Mouse (Mus musculus): ENCODE measurements around the gene Slamf9. TPM values are rescaled to one million over a fixed set of nuclear protein-coding genes. Genes with fewer than 3 reads are reported as not detected.

The Slamf9 gene
- total RNA-seq (2021): 1 to 10 TPM; 3.4 to 5.0 TPM
- long read RNA-seq, experiment 1, partial matches to known transcripts: 0 of 1 reads
- long read RNA-seq, experiment 1, other reads (novel, unspliced or antisense): 0 of 1 reads
- long read RNA-seq, experiment 2, partial matches to known transcripts: 1 of 3 reads
- long read RNA-seq, experiment 2, other reads (novel, unspliced or antisense): 0 of 3 reads

DNA sequence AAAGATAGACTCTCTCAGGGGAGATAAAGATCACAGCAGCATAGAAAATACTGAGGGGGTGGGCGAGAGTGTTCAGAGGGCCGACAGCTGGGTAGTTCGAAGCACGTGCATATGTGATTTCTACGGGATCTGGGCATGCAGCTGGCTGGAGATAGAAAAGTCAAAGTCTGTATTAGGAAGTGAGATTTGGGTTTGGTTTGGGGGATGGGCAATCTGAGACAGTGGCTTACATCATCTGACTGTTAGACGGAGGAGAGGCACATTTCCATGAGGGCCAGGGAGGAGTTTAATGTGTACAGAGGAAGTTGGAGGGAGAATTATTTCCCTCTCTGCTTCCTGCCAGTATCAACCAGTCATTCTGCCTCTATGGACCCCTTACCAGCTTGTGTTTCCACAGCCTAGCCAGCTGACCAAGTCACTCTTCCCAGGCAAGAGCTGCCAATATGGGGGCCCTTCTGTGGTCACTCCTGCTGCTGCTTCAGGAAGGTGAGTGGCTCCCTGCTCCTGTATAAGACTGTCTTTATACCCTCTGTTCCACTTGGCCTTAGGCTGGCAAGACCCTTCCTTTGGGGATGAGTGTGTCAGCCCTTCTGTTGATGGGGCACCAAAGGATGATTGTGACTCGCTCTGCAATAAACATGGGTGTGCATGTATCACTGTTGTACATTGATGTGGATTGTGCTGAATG lies at the start of gene Slamf9:
TSS of gene Slamf9 (plus strand) at position 305 of the 688 bp plus-strand sequence.
- DNase-seq (ENCODE audit: low spot score in 2 of 2): no peak

GRCm38 (mm10) chr1:172426419-172426818 lies 48.7 kb upstream of the Slamf9 start:
- DNase-seq (ENCODE audit: low spot score in 2 of 2): no peak

GRCm38 (mm10) chr1:172427841-172428240 lies 47.3 kb upstream of the Slamf9 start:
- no peak for DNase-seq (ENCODE audit: low spot score in 2 of 2)

DNA sequence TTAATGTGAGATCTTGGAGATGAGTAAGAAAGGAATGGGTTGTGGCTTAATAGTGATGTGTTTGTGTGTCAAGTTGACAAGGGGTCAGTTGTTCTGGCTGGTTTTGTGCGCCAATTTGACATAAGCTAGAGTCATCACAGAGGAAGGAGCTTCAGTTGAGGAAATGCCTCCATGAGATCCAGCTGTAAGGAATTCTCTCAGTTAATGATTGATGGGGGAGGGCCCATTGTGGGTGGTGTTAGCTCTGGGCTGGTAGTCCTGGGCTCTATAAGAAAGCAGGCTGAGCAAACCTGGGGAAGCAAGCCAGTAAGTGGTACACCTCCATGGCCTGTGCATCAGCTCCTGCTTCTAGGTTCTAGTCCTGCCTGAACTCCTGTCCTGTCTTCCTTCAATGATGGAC lies 46.5 kb upstream of the Slamf9 start:
- DNase-seq (ENCODE audit: low spot score in 2 of 2): no peak

- DNase-seq (ENCODE audit: low spot score in 2 of 2): no peak
Measured at GRCm38 (mm10) chr1:172430731-172431220, 44.4 kb upstream of the Slamf9 start.

DNA sequence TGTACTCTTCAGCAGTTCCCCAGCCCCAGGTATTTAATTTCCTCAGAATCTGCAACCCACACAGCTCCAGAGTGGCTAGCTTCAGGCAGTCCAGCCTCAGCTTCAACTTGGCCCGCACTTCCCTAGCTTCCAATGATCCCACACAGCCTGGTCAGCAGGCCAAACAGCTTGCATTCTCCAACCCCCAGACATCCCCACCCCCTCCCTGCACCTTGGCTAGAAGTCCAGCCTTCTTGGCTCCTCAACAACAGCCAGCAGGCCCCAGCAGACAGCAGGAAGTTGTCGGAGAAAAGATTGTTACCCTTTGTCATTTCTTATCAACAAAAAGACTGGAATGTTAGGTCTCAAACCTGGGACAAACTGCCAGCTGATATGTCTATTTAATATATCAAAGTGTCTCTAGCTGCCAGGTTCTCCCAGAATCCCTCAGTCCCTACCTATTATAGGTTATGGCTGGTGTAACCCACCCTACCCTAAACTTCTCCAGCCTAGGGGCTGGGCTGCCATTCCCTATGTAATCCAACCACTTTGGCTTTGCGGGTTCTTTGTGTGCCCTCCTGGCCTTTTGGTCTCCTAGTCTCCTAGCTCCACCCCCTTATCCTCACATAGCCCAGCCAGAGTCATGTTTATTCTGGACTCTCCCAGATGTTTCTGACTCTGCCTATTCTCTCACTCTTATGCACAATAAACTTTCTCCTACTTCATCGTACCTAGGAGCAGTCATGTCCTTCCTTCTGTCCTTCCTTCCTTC lies 43.1 kb upstream of the Slamf9 start:
- DNase-seq (ENCODE audit: low spot score in 2 of 2): no peak

DNA sequence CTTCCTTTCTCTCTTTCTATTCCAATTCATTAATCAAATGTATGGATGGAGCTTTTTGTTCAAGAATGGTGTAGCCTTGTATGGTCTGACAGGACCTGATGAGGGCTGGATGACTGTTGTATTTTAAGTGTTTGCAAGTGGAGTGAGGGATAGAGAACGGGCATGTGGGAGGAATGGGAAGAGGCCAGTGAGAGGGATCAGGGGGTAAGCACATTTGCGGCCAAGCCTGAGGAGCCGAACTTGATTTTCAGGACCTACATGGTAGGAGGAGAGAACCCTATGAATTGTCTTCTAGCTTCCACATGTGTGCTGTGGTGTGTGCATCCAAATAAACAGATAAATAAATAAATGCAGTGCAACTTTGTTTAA lies 42.6 kb upstream of the Slamf9 start:
- DNase-seq (ENCODE audit: low spot score in 2 of 2): no peak

GRCm38 (mm10) chr1:172433012-172433850 lies 41.9 kb upstream of the Slamf9 start:
- DNase-seq (ENCODE audit: low spot score in 2 of 2): no peak

- no peak for DNase-seq (ENCODE audit: low spot score in 2 of 2)
Measured at GRCm38 (mm10) chr1:172433851-172434165, 41.4 kb upstream of the Slamf9 start.

DNA sequence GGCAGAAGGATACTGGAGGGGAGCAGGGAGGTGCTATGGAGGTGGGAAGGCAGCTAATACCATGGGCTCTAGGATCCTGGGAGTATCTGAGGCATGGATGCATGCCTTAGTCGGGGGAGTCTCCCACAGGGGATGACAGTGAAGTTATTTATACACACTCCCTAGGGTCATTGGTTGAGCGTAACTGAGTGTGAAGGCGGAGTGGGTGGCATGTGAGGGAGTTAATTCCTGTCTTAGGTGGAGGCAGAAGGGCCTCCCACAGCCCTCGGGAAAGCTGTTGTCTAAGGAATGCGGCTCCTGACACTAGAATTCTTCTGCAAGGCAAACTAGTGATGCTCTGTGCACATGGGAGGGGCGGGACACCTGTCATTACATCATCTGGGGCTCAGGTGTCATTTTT lies 38.4 kb upstream of the Slamf9 start:
- DNase-seq (ENCODE audit: low spot score in 2 of 2): no peak

DNA sequence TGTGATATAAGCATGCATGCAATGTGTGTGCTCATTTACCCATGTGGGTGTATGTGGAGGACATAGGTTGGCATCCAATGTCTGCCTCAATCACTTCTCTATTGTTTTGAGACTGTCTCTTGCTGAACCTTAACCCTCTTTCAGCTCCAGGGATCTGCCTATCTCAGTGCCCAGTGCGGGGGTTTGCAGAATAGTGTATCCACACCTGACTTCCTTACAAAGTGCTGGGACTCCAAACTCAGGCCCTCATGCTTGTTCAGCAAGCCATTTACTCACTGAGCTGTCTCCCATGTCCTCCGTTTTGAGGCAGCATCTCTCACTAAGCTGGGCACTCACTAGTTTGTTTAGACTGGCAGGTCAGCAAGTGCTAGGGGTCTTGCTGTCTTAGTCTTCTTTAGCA lies 36.5 kb upstream of the Slamf9 start:
- no peak for DNase-seq (ENCODE audit: low spot score in 2 of 2)

DNA sequence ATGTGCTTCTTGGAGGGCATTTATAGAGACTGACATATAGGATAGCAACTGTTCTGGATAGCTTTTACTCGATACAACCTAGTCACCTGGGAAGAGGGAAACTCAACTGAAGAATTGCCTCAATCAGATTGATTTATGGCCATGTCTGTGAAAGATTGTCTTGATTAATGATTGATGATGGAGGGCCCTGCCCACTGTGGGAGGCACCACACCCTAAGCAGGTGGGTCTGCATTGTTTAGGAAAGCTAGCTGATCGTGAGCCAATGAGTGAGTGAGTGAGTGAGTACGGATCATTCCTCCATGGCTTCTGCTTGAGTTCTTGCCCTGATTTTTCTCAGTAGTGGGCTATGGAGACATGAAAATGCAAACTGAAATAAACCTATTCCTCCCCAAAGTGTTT lies 34.6 kb upstream of the Slamf9 start:
- no peak for DNase-seq (ENCODE audit: low spot score in 2 of 2)

- DNase-seq (ENCODE audit: low spot score in 2 of 2): no peak
Measured at GRCm38 (mm10) chr1:172441935-172442445, 33.2 kb upstream of the Slamf9 start.

DNA sequence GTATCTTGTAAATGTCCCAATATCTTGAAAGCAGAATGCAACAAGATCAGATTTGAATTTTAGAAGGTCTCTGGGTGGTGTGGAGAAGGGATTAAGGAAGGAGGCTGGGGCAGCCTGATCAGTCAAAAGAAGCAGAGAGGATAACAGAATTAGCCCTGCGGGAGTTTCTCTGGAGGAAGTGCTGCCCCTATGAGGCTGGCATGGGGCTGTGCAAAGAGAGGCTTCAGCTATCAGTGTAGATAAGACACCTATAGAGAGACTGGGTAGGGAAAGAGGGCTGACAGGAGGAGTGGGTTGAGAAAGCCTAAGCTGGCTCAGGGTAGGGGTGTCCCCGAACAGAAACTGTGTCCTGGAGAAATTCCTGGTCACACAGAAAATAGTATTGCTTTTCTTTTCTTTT lies 24.9 kb upstream of the Slamf9 start:
- no peak for DNase-seq (ENCODE audit: low spot score in 2 of 2)

GRCm38 (mm10) chr1:172450848-172451470 lies 24.2 kb upstream of the Slamf9 start:
- DNase-seq (ENCODE audit: low spot score in 2 of 2): no peak

DNA sequence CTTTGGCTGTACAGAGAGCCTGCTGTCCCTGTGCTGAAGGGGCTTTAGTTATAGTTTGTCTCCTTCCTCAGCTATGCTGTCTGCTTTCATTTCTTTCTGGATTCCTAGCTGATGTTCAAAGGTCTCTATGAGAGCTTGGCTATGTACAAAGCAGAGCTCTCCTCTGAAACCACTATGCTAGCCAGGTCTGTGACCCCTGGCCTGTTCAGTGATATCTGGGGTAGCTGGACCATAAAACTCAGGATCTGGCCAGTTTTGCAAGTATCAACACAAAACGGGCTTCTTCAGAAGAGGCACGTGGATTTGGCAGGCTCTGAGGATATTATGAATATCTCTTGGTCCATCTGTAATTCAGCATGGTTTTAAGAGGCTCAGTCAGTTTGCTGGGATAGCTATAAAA lies 22.2 kb upstream of the Slamf9 start:
- DNase-seq (ENCODE audit: low spot score in 2 of 2): no peak

DNA sequence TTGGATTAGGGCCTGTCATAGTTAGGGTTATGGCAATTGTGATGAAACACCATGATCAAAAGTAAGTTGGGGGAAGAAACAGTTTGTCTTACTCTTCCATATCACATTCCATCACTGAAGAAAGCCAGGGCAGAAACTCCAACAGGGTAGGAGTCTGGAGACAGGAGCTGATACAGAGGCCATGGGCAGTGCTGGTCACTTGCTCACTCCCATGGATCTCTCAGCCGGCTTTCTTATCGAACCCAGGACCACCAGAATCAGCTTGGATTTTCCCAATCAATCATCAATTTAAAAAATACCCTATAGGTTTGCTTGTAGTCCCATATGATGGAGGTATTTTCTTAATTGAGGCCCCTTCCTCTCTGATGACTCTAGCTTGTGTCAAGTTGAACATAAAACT lies 21.3 kb upstream of the Slamf9 start:
- DNase-seq (ENCODE audit: low spot score in 2 of 2): no peak

GRCm38 (mm10) chr1:172455416-172455815 lies 19.7 kb upstream of the Slamf9 start:
- no peak for DNase-seq (ENCODE audit: low spot score in 2 of 2)

GRCm38 (mm10) chr1:172456001-172456677 lies 19.0 kb upstream of the Slamf9 start:
- DNase-seq (ENCODE audit: low spot score in 2 of 2): no peak

- no peak for DNase-seq (ENCODE audit: low spot score in 2 of 2)
Measured at GRCm38 (mm10) chr1:172457196-172457595, 18.0 kb upstream of the Slamf9 start.

Data from adrenal gland, adult 18-20 months (tissue).